Mouse (Mus musculus) lung, postnatal 0 days (tissue): ENCODE data around the gene Cpeb3. TPM values are rescaled to one million over a fixed set of nuclear protein-coding genes. Genes with fewer than 3 reads are reported as not detected.
A peak's percentile ranks its signal among the peaks of the same experiment; 100 is the strongest.

Source experiments
- ATAC-seq: fragments of 200-750 bp; cut with Nextera tagmentation; 2 replicates; pipeline ENCODE4 v1.8.0; 2017; ENCODE audit warnings: moderate library complexity
- DNase-seq: peaks from one replicate; pipeline ENCODE4 v3.0.0-alpha.2; 2016; ENCODE audit warnings: low spot score
- H3K27ac ChIP-seq: fragments of 300-500 bp; sonication (generic); 2 replicates; pipeline ENCODE4 v1.5.1; 2014; ENCODE audit warnings: antibody characterized with exemption, mild to moderate bottlenecking, low read length, mixed read lengths
- H3K27me3 ChIP-seq: fragments of 300-500 bp; sonication (generic); replicated peaks from 2 replicates; pipeline ENCODE4 v1.6.1; 2014; ENCODE audit warnings: low read length, mixed read lengths; ENCODE audit not compliant: insufficient read depth
- H3K36me3 ChIP-seq: fragments of 300-500 bp; sonication (generic); 2 replicates; pipeline ENCODE4 v1.6.1; 2014; ENCODE audit warnings: low read length, mixed read lengths; ENCODE audit not compliant: insufficient read depth
- H3K4me1 ChIP-seq: fragments of 300-500 bp; sonication (generic); 2 replicates; pipeline ENCODE4 v1.6.1; 2014; ENCODE audit warnings: antibody characterized with exemption, low read depth, low read length, mixed read lengths; ENCODE audit not compliant: insufficient read depth
- H3K4me2 ChIP-seq: fragments of 300-500 bp; sonication (generic); replicated peaks from 2 replicates; pipeline ENCODE4 v1.6.1; 2014; ENCODE audit warnings: low read depth, mild to moderate bottlenecking, low read length, moderate library complexity, mixed read lengths
- H3K4me3 ChIP-seq: fragments of 300-500 bp; sonication (generic); 2 replicates; pipeline ENCODE4 v1.5.1; 2014; ENCODE audit warnings: low read depth, low read length
- H3K9ac ChIP-seq: fragments of 300-500 bp; sonication (generic); replicated peaks from 2 replicates; pipeline ENCODE4 v1.6.1; 2014; ENCODE audit warnings: low read depth, mild to moderate bottlenecking
- H3K9me3 ChIP-seq: fragments of 300-500 bp; sonication (generic); 2 replicates; pipeline ENCODE4 v1.6.1; 2016; ENCODE audit warnings: low read length, mixed read lengths
- CTCF ChIP-seq: IDR thresholded peaks from 2 replicates; pipeline ENCODE4 v1.5.1; 2016; ENCODE audit warnings: antibody characterized with exemption, mild to moderate bottlenecking
- EP300 ChIP-seq: IDR thresholded peaks from 2 replicates; pipeline ENCODE4 v1.6.1; 2016; ENCODE audit warnings: antibody characterized with exemption, mild to moderate bottlenecking, control low read depth
- WGBS: fragments of 180-500 bp; shearing (Covaris S2); extraction: QIAGEN DNeasy Blood & Tissue Kit; methylation state at CpG from one replicate; pipeline ENCODE4 v1.1.7; 2014; 5-methylcytosine and 5-hydroxymethylcytosine counted together
- polyA plus RNA-seq: library from polyadenylated mRNA; unstranded; fragments of >200 nt; fragmentation: Nextera tagmentation; extraction: Ambion mirVana; gene quantifications from 2 replicates; pipeline ENCODE4 v1.2.1, GENCODE M21; 2015

The Cpeb3 gene
- polyA plus RNA-seq, 1 experiment from 2014 or later = 1.3 TPM

- TF ChIP-seq EP300 (no peak), CTCF (no peak)
- WGBS = 75% methylated on average over 8 of the region's 8 CpGs
- Histone ChIP-seq H3K4me1 (no peaks in the 10 kb centered on the region), H3K27ac (no peak overlapping the region), H3K4me3 (no peak overlapping the region), H3K36me3 (no peaks in the 10 kb centered on the region), H3K9ac (no peak overlapping the region), H3K9me3 (no peaks in the 10 kb centered on the region), H3K27me3 (no peaks in the 10 kb centered on the region), H3K4me2 (no peak overlapping the region)
- ATAC-seq = no peak
- DNase-seq = no peak
These were observed 93.0 kb downstream of the Cpeb3 start for GRCm38 (mm10) chr19:37115374-37115773.

- no peak for TF ChIP-seq EP300
- TF ChIP-seq CTCF = no peak
- Histone ChIP-seq H3K4me1 (no peaks in the 10 kb centered on the region), H3K4me3 (no peak overlapping the region), H3K36me3 (no peaks in the 10 kb centered on the region), H3K27me3 (no peaks in the 10 kb centered on the region), H3K9me3 (no peaks in the 10 kb centered on the region), H3K4me2 (no peak overlapping the region), H3K9ac (no peak overlapping the region), H3K27ac (no peak overlapping the region)
- WGBS = 75% methylated on average over 6 of the region's 6 CpGs
- ATAC-seq (no peak), DNase-seq (no peak)
These were observed 96.6 kb downstream of the Cpeb3 start for GRCm38 (mm10) chr19:37111831-37112230.

GRCm38 (mm10) chr19:37110494-37110893 is 97.9 kb downstream of the Cpeb3 start:
- WGBS = 60% methylated on average over 1 of the region's 1 CpGs
- TF ChIP-seq CTCF (no peak), EP300 (no peak)
- H3K9me3 ChIP-seq = no peaks in the 10 kb centered on the region

GRCm38 (mm10) chr19:37109853-37110252 is 98.5 kb downstream of the Cpeb3 start:
- H3K4me1 ChIP-seq = no peaks in the 10 kb centered on the region
- no peak overlapping the region for H3K4me3 ChIP-seq
- DNase-seq = no peak
- no peaks in the 10 kb centered on the region for H3K9me3 ChIP-seq
- no peak overlapping the region for H3K9ac ChIP-seq
- no peak for ATAC-seq
- H3K36me3 ChIP-seq = no peaks in the 10 kb centered on the region
- no peak overlapping the region for H3K27ac ChIP-seq
- no peak overlapping the region for H3K4me2 ChIP-seq
- WGBS = 81% methylated on average over 4 of the region's 4 CpGs
- H3K27me3 ChIP-seq = no peaks in the 10 kb centered on the region
- TF ChIP-seq CTCF = no peak
- no peak for TF ChIP-seq EP300

More at GRCm38 (mm10) chr19:37110494-37110893, 97.9 kb downstream of the Cpeb3 start:
- Histone ChIP-seq H3K27ac (no peak overlapping the region), H3K27me3 (no peaks in the 10 kb centered on the region), H3K4me3 (no peak overlapping the region), H3K4me1 (no peaks in the 10 kb centered on the region), H3K36me3 (no peaks in the 10 kb centered on the region), H3K4me2 (no peak overlapping the region), H3K9ac (no peak overlapping the region)
- DNase-seq (no peak), ATAC-seq (no peak)

GRCm38 (mm10) chr19:37100689-37101088 is 107.7 kb downstream of the Cpeb3 start:
- ATAC-seq (no peak), DNase-seq (no peak)
- TF ChIP-seq CTCF (no peak), EP300 (no peak)
- Histone ChIP-seq H3K27ac (no peak overlapping the region), H3K27me3 (no peaks in the 10 kb centered on the region), H3K9me3 (no peaks in the 10 kb centered on the region), H3K9ac (no peak overlapping the region), H3K36me3 (no peaks in the 10 kb centered on the region), H3K4me1 (no peaks in the 10 kb centered on the region), H3K4me2 (no peak overlapping the region), H3K4me3 (no peak overlapping the region)
- WGBS = 76% methylated on average over 2 of the region's 2 CpGs

GRCm38 (mm10) chr19:37095666-37096330 is 112.6 kb downstream of the Cpeb3 start:
- Histone ChIP-seq H3K4me1 (no peaks in the 10 kb centered on the region), H3K27me3 (no peaks in the 10 kb centered on the region), H3K4me2 (no peak overlapping the region), H3K36me3 (no peaks in the 10 kb centered on the region), H3K4me3 (no peak overlapping the region), H3K9me3 (no peaks in the 10 kb centered on the region), H3K27ac (no peak overlapping the region), H3K9ac (no peak overlapping the region)
- DNase-seq (no peak), ATAC-seq (no peak)
- 68% methylated on average over 4 of the region's 4 CpGs for WGBS
- TF ChIP-seq CTCF = peak; percentile 35
- no peak for TF ChIP-seq EP300
